Mouse (Mus musculus) liver, embryonic 14.5 days (tissue): ENCODE measurements around the gene Fbxl2.
A peak's percentile ranks its signal among the peaks of the same experiment; 100 is the strongest.

Source experiments
- CTCF ChIP-seq: IDR thresholded peaks from 2 replicates; pipeline ENCODE4 v1.5.1; 2016; ENCODE audit warnings: antibody characterized with exemption, low read depth, control low read depth
- EP300 ChIP-seq: IDR thresholded peaks from 2 replicates; pipeline ENCODE4 v1.6.1; 2016; ENCODE audit warnings: antibody characterized with exemption, low read depth

DNA sequence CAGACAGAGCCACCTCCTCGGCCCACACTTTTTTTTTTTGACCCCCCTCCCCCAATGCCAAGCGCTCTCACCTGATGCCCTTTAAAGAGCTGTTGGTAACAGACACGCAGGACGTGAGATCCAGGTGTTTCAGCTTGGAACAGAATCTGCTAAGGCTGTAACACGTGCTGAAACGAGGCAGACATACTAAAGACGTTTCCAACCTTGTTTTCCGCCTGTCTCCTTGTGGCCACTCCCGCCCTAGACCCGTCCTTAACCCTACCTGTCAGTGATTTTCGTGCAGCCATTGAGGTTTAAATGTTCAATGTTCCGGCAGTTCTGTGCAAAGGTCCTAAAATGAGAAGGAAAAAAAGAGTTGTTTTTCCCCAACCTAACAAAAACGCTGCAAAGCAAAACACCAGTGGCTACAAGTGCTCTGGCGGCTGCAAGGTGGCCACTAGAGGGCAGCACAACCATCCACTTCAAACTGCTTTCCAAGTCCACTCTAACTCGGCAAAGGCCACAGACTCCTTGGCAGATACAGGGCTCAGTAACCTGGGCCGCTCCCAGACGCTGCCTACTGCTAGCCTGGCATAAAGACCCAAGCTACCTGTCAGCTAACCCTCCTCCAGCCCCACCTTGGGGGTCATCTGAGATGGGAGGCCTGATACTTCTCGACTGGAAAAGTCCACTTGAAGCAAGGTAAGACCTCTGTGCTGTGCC is 55.3 kb downstream of the Fbxl2 start:
- TF ChIP-seq CTCF (peak; percentile 97), EP300 (no peak)
